Mouse (Mus musculus) erythroblast, embryonic 14.5 days (primary cell): ENCODE data around the gene Fgfr2. TPM values are rescaled to one million over a fixed set of nuclear protein-coding genes. Genes with fewer than 3 reads are reported as not detected.

ENCODE experiments used
- H3K27me3 ChIP-seq: 2 replicates; pipeline ENCODE4 v1.6.1; 2012; ENCODE audit warnings: inconsistent platforms; ENCODE audit not compliant: control insufficient read depth
- H3K36me3 ChIP-seq: 2 replicates; pipeline ENCODE4 v1.6.1; 2012; ENCODE audit warnings: mild to moderate bottlenecking, inconsistent platforms; ENCODE audit not compliant: control insufficient read depth
- H3K4me1 ChIP-seq: 2 replicates; pipeline ENCODE4 v1.6.1; 2012; ENCODE audit warnings: inconsistent platforms; ENCODE audit not compliant: control insufficient read depth
- H3K4me3 ChIP-seq: replicated peaks from 2 replicates; pipeline ENCODE3; 2012; ENCODE audit warnings: moderate library complexity, mild to moderate bottlenecking, inconsistent platforms
- H3K9me3 ChIP-seq: 2 replicates; pipeline ENCODE4 v1.6.1; 2012; ENCODE audit warnings: low read length, inconsistent platforms, mixed read lengths; ENCODE audit not compliant: control insufficient read depth
- GATA1 ChIP-seq: IDR thresholded peaks from 2 replicates; pipeline ENCODE4 v1.6.1; 2012; ENCODE audit warnings: low read length, inconsistent platforms, mixed read lengths
- TAL1 ChIP-seq: IDR thresholded peaks from 3 replicates; pipeline ENCODE4 v1.6.1; 2012; ENCODE audit warnings: low read length, inconsistent platforms, mixed read lengths
- polyA plus RNA-seq: library from polyadenylated mRNA; stranded (reverse); fragments of >175 nt; gene quantifications from 2 replicates; pipeline ENCODE4 v1.2.3, GENCODE M21; 2012

The Fgfr2 gene
- polyA plus RNA-seq, 1 experiment: not detected

DNA sequence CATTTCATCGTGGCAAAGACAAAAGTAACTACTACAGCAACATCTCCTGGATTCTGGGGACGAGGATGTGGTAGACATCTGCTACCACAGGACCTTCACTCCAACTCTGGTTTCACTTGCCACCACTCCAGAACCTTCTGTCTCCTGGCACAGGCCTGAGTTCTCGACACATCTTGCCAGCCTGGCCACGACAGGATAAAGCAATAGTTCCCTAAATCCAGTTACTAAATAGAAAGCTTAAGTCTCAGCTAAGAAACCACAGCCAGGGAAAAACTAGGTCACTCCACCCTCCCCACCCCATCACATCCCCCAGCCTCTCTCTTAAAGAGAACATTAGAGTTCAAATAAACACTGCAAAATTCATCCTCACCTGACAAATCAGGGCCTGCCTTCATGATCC lies 1035.0 kb downstream of the Fgfr2 start:
- no peak for TF ChIP-seq GATA1
- no peak for TF ChIP-seq TAL1
- H3K4me1 ChIP-seq: no peaks in the 10 kb centered on the region

DNA sequence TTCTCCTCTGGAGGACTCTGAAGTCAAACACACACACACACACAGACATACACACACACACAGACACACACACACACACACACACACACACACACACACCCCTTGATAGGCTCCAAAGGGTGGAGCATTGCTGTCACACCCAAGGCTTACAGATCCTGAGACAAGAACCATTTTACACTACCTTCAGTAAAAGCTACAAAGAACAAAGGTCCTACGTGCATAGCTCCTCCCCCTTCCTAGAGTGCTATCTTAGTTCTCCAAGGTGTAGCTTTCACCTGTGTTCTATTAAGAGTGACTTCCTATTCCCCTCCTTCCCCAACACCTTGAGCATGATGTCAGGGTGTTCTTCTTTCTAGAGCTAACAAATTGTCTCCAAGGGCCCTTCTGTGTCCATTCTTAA lies 1047.3 kb downstream of the Fgfr2 start:
- Histone ChIP-seq H3K4me3 (no peak overlapping the region), H3K27me3 (no peaks in the 10 kb centered on the region), H3K4me1 (no peaks in the 10 kb centered on the region), H3K9me3 (no peaks in the 10 kb centered on the region), H3K36me3 (no peaks in the 10 kb centered on the region)
- TF ChIP-seq TAL1 (no peak), GATA1 (no peak)

More for the DNA sequence above, 1035.0 kb downstream of the Fgfr2 start:
- no peak overlapping the region for H3K4me3 ChIP-seq
- no peaks in the 10 kb centered on the region for H3K36me3 ChIP-seq
- H3K9me3 ChIP-seq: no peaks in the 10 kb centered on the region
- H3K27me3 ChIP-seq: no peaks in the 10 kb centered on the region

DNA sequence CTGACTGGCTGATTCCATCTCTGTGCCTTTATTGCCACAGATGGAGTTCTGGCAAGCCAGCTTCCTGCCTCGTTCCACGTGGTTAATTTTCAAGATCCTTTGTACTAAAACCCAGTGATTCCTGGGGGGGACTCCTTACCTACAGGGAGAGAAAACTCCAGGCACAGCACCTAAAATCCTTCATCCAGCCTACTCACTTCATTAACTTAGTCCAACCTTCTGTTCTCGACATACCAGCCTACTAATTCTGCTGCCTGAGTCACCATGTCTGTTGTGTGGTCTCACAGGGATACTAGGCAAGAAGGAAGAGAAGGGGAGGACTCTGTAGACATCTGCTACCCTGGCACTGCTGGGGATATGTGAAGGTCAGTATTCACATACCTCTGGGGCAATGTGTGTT lies 1048.6 kb downstream of the Fgfr2 start:
- TF ChIP-seq TAL1: no peak
- no peak for TF ChIP-seq GATA1
- Histone ChIP-seq H3K36me3 (no peaks in the 10 kb centered on the region), H3K27me3 (no peaks in the 10 kb centered on the region), H3K9me3 (no peaks in the 10 kb centered on the region), H3K4me3 (no peak overlapping the region), H3K4me1 (no peaks in the 10 kb centered on the region)

DNA sequence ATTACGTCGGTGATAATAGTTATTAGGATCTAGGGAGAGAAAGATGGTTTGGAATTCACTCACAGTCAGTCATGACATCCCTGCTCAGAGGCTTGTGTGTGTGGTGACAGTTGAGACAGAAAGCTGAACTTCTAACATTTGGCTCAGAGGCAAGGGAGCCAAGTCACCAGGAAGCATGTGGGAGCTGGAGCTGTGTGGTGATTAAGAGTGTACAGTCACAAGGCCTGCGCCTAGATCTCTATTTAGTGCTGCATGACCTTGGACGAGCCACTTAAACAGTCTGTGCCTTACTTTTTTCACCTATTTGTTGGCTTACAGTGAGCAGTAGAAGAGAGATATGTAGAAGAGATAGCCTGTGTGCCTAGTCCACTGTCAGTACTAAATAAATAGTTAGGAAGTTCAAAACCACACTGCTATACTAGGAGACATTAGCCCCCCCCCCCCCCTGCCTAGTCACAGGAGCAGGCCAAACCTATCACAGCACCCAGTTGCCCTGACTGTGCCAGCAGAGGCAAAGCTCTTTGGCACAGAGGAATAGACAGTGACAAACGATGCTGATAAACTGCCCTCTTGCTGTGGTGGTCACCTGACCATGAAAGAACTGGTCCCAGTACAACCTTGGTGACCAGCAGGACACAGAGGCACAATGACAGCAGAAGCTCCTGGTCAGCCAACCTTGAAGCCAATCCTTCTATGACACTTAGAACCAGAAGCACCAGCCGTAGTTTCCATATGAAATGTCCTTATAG lies 1052.1 kb downstream of the Fgfr2 start:
- TF ChIP-seq GATA1 (no peak), TAL1 (no peak)
- H3K36me3 ChIP-seq: no peaks in the 10 kb centered on the region
- no peak overlapping the region for H3K4me3 ChIP-seq
- no peaks in the 10 kb centered on the region for H3K9me3 ChIP-seq
- no peaks in the 10 kb centered on the region for H3K4me1 ChIP-seq
- H3K27me3 ChIP-seq: no peaks in the 10 kb centered on the region

DNA sequence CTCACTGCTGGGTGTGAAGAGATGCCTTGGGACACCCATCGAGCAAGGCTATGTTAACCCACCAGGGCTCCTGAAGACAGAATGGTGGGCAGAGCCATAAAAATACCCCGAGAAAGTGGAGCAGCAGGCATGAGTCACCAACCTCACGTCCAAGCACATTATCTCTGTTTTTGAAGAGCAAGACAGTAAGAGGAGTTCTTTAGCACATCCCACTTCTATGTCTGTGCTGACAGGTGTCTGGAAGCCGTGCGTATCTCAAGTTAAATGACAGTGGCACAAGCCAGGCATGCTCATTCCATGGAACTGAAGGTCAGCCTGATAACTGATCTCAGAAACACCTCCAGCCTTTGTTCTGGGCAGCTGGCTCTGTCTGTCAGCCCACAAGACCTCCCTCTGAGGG lies 1055.2 kb downstream of the Fgfr2 start:
- H3K27me3 ChIP-seq: no peaks in the 10 kb centered on the region
- H3K36me3 ChIP-seq: no peaks in the 10 kb centered on the region
- no peak for TF ChIP-seq GATA1
- no peak for TF ChIP-seq TAL1
- H3K9me3 ChIP-seq: no peaks in the 10 kb centered on the region
- no peaks in the 10 kb centered on the region for H3K4me1 ChIP-seq
- no peak overlapping the region for H3K4me3 ChIP-seq

DNA sequence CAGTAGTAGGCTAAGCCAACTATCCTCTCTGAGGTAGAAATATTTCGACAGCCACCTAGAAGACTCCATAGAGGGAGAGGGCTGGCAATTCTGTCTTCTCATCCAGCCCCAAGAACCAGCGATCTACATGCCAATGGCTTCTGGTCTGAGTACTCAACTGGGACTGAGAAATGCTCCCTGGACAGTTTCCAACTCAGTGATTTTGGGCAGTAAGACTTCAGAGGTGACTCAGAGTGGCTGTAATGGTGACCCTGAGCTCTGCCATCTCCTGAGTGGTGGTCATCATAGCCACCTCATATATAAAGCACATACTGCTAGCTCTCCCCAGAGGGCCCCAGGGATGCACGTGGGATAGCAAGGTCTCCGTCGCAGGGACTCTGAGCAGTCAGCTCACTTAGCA lies 1055.6 kb downstream of the Fgfr2 start:
- Histone ChIP-seq H3K4me3 (no peak overlapping the region), H3K36me3 (no peaks in the 10 kb centered on the region), H3K4me1 (no peaks in the 10 kb centered on the region), H3K9me3 (no peaks in the 10 kb centered on the region), H3K27me3 (no peaks in the 10 kb centered on the region)
- TF ChIP-seq TAL1 (no peak), GATA1 (no peak)

DNA sequence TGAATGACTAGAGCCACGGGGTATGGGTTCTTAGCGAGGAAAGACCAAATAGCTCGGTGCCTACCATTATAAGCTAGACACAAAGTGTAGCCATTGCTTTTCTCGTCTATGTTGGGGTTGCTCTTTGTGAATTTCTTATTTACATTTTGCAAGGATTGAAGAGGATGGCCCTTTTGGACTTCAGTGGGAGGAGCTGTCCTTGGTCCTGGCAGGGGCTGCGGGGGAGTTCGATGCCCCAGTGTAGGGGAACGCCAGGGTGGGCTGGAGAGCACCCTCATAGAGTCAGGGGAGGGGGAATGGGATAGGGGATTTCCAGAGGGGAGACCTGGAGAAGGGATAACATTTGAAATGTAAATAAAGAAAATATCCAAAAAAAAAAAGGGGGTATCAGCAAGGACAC lies 1063.0 kb downstream of the Fgfr2 start:
- TF ChIP-seq GATA1 (no peak), TAL1 (no peak)
- no peaks in the 10 kb centered on the region for H3K36me3 ChIP-seq
- no peaks in the 10 kb centered on the region for H3K9me3 ChIP-seq
- H3K4me1 ChIP-seq: no peaks in the 10 kb centered on the region
- no peaks in the 10 kb centered on the region for H3K27me3 ChIP-seq
- H3K4me3 ChIP-seq: no peak overlapping the region

DNA sequence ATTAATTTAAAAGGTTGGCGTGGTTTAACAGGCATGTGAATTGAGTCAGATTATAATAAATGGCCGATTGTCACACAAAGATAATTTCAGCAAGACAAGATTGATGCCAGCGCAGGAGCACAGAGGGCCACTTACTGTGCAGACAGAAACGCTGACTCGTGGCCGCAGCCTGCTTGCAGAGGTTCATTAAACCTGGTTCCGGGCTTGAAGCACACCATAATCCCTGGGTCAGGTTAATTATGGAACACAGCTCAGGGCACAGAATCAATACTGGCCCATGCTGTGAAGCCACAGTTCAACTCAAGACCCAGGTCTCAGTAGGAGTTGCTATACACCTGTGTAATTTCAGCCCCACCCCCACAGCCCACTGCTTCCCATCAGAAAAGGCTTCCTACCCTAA lies 1066.6 kb downstream of the Fgfr2 start:
- TF ChIP-seq GATA1 (no peak), TAL1 (no peak)
- H3K36me3 ChIP-seq: no peaks in the 10 kb centered on the region
- H3K27me3 ChIP-seq: no peaks in the 10 kb centered on the region
- H3K4me1 ChIP-seq: no peaks in the 10 kb centered on the region
- H3K4me3 ChIP-seq: no peak overlapping the region
- peaks cover 3% of the 10 kb centered on the region; the same call in 1 of the 2 replicates for H3K9me3 ChIP-seq

DNA sequence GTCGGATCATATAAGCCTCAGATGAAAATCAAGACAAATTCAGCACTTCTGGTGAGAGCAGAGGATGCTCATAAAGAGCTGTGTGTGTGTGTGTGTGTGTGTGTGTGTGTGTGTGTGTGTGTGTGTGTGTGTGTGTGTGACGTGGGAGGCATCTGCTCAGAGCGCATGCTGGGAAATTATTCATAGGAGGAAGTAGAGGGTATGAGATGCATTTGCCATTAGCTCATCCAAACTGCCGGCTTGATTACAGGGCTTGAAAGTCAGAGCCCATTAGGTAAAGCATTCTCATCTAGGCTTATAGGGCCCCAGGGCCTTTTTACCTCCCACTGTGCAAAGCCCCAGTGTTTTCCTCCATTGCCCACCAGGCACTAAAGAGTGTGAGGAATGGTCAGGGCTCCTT lies 1076.5 kb downstream of the Fgfr2 start:
- H3K36me3 ChIP-seq: no peaks in the 10 kb centered on the region
- no peaks in the 10 kb centered on the region for H3K9me3 ChIP-seq
- no peaks in the 10 kb centered on the region for H3K27me3 ChIP-seq
- no peak overlapping the region for H3K4me3 ChIP-seq
- TF ChIP-seq TAL1 (no peak), GATA1 (no peak)
- no peaks in the 10 kb centered on the region for H3K4me1 ChIP-seq
